Mouse (Mus musculus) gastrocnemius, adult 8-10 months (tissue): Measurements from ENCODE around the gene Olfr1312. TPM values are rescaled to one million over a fixed set of nuclear protein-coding genes. Genes with fewer than 3 reads are reported as not detected.
"Not testable (repeated sequence)": the region's sequence is repeated elsewhere in the genome, so short reads cannot be mapped to it uniquely, and the experiment has no call there.

Experiments
- DNase-seq, 2 experiments: peaks; one replicate each; pipeline ENCODE4 v3.0.0; 2022; ENCODE audit warnings: low spot score in 2 of 2
- total RNA-seq, 4 experiments: library from RNA; stranded (reverse); gene quantifications; 2 replicates each; pipeline ENCODE4 v1.2.4; 2022

The Olfr1312 gene
- not detected for total RNA-seq

- DNase-seq = no peak
These were observed at the start of gene Olfr1312 for GRCm38 (mm10) chr2:112050138-112050537. Olfr1312 (minus strand) TSS chr2:112050238.

DNA sequence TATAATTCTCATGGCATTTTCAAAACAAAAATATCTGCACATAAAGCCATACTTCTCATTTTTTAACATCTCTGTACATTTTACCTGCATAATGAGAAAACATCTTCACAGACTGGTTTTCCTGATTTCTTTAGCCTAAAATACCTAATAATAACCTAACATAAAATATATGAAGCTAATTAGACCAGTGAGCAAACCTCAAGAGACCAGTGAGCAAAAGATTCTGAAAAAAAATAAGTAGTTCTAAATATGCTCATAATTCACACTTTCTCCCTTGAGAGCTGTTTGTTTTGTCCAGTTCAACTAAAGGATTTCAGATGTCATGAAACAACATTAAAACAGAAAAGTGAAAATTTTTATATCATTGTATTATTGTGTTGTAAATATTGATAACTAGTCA lies 46.6 kb upstream of the Olfr1312 start, which contains the start of gene Olfr1314:
Gene Olfr1314, minus strand, starts transcription at position 101 of the 400 bp plus-strand sequence.
- no peak for DNase-seq

DNA sequence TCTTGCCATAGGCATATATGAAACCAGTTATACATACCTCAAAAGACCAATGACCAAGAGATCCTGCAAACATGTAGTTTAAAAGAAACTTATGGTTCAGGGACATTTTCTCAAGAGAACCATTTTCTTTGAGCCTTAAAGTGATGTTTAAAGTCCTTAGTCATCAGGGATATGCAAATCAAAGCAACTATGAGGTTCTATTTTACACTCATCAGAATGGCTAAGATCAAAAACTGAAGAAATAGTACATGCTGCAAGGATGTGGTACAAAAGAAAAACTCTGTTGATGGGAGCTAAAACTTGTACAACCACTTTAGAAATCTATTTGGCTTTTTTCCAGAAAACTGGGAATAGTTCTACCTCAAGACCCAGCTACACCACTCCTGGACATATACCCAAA lies 27.7 kb upstream of the Olfr1312 start, which contains the start of gene Olfr1313:
Gene Olfr1313, minus strand, starts transcription at position 101 of the 400 bp plus-strand sequence.
- DNase-seq = no peak

- DNase-seq = not testable (repeated sequence)
These were observed 23.1 kb downstream of the Olfr1312 start for GRCm38 (mm10) chr2:112026971-112027370.

DNA sequence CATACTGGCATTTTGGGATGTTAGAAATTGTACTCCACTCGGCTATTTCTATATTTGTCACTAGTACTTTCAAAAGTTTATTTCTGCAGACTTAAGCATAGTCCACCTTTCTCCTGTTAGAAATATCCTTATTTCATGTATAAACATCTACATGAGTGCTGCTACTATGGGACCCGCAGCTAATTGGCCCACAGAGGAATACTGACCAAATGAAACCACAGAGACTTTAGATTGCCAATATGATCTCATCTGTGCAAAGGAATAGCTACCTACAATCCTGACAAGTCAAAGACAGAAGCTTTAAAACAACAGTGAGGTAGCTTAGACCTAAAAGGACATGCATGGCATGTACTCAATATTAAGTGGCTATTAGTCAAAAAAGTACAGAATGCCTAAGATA lies 25.7 kb downstream of the Olfr1312 start, which contains the start of gene Olfr1311:
Gene Olfr1311, minus strand, starts transcription at position 101 of the 400 bp plus-strand sequence.
- no peak for DNase-seq

DNA sequence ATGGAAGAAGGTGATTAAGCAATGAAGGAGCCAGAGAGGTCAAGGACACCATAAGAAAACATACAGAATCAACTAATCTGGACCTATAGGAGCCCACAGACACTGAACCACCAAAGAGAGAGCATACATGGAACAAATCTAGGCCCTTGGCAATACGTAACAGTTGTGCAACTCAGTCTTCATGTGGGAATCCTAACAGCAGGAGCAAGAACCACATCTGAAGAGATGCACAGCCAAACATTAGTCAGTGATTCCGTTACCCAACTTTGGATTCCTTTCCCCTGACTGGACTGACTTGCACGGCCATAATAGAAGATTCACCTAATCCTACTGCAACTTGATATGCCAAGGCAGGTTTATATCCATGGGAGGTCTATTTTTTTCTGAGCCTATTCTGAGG lies 35.1 kb downstream of the Olfr1312 start:
- no peak for DNase-seq

GRCm38 (mm10) chr2:112012608-112013007 lies 37.4 kb downstream of the Olfr1312 start, which contains the start of gene Olfr1310:
Olfr1310 (minus strand) TSS chr2:112012708.
- DNase-seq = no peak

GRCm38 (mm10) chr2:111990181-111990580 lies 59.9 kb downstream of the Olfr1312 start, which contains the start of gene Olfr1309:
Olfr1309 (minus strand) TSS chr2:111990281.
- DNase-seq = no peak

Other genes starting within 250 kb of the Olfr1312 start
- not detected for gene Olfr1303, start 229.9 kb downstream of the Olfr1312 start, total RNA-seq
- not detected for gene Olfr1305, start 173.1 kb downstream of the Olfr1312 start, total RNA-seq
- gene Olfr1306, start 134.0 kb downstream of the Olfr1312 start, total RNA-seq = not detected
- gene Olfr1307, start 100.8 kb downstream of the Olfr1312 start, total RNA-seq = under 1 TPM in 1 of 4 experiments, not detected in 3; 0.02 TPM
- gene Olfr1308, start 85.3 kb downstream of the Olfr1312 start, total RNA-seq = not detected
- gene Olfr1309, start 60.0 kb downstream of the Olfr1312 start, total RNA-seq = not detected
- not detected for gene Olfr1310, start 37.5 kb downstream of the Olfr1312 start, total RNA-seq
- not detected for gene Olfr1311, start 25.8 kb downstream of the Olfr1312 start, total RNA-seq
- not detected for gene Olfr1313, start 27.6 kb upstream of the Olfr1312 start, total RNA-seq
- not detected for gene Olfr1314, start 46.5 kb upstream of the Olfr1312 start, total RNA-seq
- gene Olfr1315-ps1, start 65.2 kb upstream of the Olfr1312 start, total RNA-seq = not detected
- gene Olfr1316, start 84.7 kb upstream of the Olfr1312 start, total RNA-seq = not detected
- not detected for gene Olfr1317, start 90.1 kb upstream of the Olfr1312 start, total RNA-seq
- not detected for gene Olfr1318, start 104.0 kb upstream of the Olfr1312 start, total RNA-seq
- 1 to 10 TPM in 2 of 4 experiments, under 1 TPM in 2; 0.61 to 1.3 (median 0.97) TPM for gene Lpcat4, start 189.2 kb upstream of the Olfr1312 start, total RNA-seq
- gene Nutm1, start 209.1 kb upstream of the Olfr1312 start, total RNA-seq = not detected
- gene Nop10, start 211.7 kb upstream of the Olfr1312 start, total RNA-seq = 10 to 100 TPM; 50.0 to 61.0 (median 55.2) TPM
- 10 to 100 TPM; 26.2 to 30.9 (median 27.1) TPM for gene Slc12a6, start 215.6 kb upstream of the Olfr1312 start, total RNA-seq
- gene Gm21985, start 216.1 kb upstream of the Olfr1312 start, total RNA-seq = under 1 TPM in 3 of 4 experiments, not detected in 1; 0.72 to 0.89 (median 0.87) TPM